Mouse (Mus musculus): ENCODE measurements around the gene Olfr716. TPM values are rescaled to one million over a fixed set of nuclear protein-coding genes. Genes with fewer than 3 reads are reported as not detected.
"Not testable (repeated sequence)": the region's sequence is repeated elsewhere in the genome, so short reads cannot be mapped to it uniquely, and the experiment has no call there.

Olfr716 gene
- not detected in 2 replicates for polyA plus RNA-seq (2011; ENCODE audit: insufficient read length, low read depth, missing spikeins)

- not testable (repeated sequence) for H3K27ac ChIP-seq (ENCODE audit: insufficient read depth, low read length); H3K4me1 ChIP-seq (ENCODE audit: control insufficient read depth, insufficient read depth, low read length); H3K4me3 ChIP-seq (ENCODE audit: insufficient read depth, low read length)
Measured at GRCm38 (mm10) chr7:107138027-107138426, at the start of gene Olfr716. TSS of gene Olfr716 (plus strand) at chr7:107138327.

DNA sequence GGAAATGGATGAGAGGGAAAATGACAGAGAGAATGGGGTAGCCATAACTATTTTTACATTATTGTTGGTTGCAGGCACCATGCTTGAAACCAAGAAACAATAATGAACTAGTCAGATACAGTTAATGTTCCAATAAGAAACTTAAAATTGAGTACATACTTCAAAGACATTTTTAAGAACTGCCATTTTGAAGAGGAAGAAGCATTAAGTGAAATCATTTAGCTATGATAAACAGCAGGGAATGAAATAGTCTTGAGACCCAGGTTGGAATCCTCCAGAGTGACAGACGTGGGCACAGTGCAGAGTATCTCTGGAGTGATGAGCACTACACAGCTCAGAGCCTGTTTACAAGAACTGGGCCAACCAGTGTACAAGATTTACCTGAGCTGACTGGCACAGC, 45.2 kb upstream of the Olfr716 start, which contains the start of gene Olfr17:
Gene Olfr17 (plus strand): TSS at position 301 of the 400 bp plus-strand sequence.
- Histone ChIP-seq H3K27ac (ENCODE audit: insufficient read depth, low read length) (no peak within 1 kb of the TSS), H3K4me3 (ENCODE audit: insufficient read depth, low read length) (no peak within 1 kb of the TSS), H3K4me1 (ENCODE audit: control insufficient read depth, insufficient read depth, low read length) (no peaks in the 10 kb centered on the region)
- TF ChIP-seq CTCF (IDR thresholded peaks at IDR 0.05; ENCODE audit: borderline replicate concordance, insufficient read depth, low read length) (no peak), POLR2A (IDR thresholded peaks at IDR 0.05; ENCODE audit: low read depth, low read length) (no peak)

GRCm38 (mm10) chr7:107110269-107110668, 27.9 kb upstream of the Olfr716 start, which contains the start of gene Olfr715b:
TSS of gene Olfr715b (minus strand) at chr7:107110369.
- not testable (repeated sequence) for H3K27ac ChIP-seq (ENCODE audit: insufficient read depth, low read length); H3K4me1 ChIP-seq (ENCODE audit: control insufficient read depth, insufficient read depth, low read length); H3K4me3 ChIP-seq (ENCODE audit: insufficient read depth, low read length)

DNA sequence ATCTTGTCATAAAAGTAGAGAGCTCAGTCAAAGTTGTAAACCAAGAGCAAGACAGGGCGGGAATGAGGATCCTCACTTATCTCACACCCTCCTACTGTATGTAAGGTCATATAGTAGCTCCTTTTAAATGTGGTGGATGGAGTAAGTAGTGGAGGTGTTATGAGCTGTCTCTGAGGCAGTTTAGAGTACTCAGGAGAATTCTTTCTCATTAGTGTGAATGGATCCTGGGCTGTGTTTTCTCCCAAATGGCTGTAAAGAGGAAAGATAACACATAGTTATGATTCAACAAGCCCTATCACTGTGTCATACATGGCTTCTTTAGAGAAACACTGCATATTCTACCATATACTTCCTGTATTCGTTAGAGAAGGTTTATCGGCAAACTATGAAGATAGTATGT, 7.1 kb upstream of the Olfr716 start, which contains the start of gene Olfr715:
Gene Olfr715 (minus strand): TSS at position 101 of the 400 bp plus-strand sequence.
- H3K27ac ChIP-seq (ENCODE audit: insufficient read depth, low read length); H3K4me1 ChIP-seq (ENCODE audit: control insufficient read depth, insufficient read depth, low read length); H3K4me3 ChIP-seq (ENCODE audit: insufficient read depth, low read length): not testable (repeated sequence)

- no peak within 1 kb of the TSS for H3K4me3 ChIP-seq (ENCODE audit: insufficient read depth, low read length)
- no peak for TF ChIP-seq POLR2A (IDR thresholded peaks at IDR 0.05; ENCODE audit: low read depth, low read length)
- no peak for TF ChIP-seq CTCF (IDR thresholded peaks at IDR 0.05; ENCODE audit: borderline replicate concordance, insufficient read depth, low read length)
- no peaks in the 10 kb centered on the region for H3K4me1 ChIP-seq (ENCODE audit: control insufficient read depth, insufficient read depth, low read length)
- H3K27ac ChIP-seq (ENCODE audit: insufficient read depth, low read length): no peak within 1 kb of the TSS
Measured at GRCm38 (mm10) chr7:107166690-107167089, 28.6 kb downstream of the Olfr716 start, which contains the start of gene Nlrp14. TSS of gene Nlrp14 (plus strand) at chr7:107166990.

DNA sequence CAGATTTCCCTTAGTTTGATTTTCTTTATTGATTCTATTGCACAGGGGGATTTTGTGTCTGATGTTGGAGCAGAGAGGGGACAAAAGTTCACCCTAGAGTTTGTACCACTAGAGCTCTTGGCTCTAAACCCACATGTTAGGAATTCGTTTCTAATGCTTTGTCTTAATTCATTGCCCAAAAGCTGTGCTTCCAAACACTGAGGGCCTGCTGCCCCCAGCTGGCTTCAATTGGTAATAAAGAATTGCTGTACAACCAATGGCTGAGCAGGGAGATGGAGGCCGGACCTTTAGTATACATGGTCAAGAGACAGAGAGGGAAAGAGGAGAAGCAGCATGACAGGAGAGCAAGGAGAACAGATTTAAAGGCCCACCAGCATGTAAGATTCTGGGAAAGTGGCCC, 42.3 kb downstream of the Olfr716 start:
- TF ChIP-seq POLR2A (IDR thresholded peaks at IDR 0.05; ENCODE audit: low read depth, low read length) (no peak), CTCF (IDR thresholded peaks at IDR 0.05; ENCODE audit: borderline replicate concordance, insufficient read depth, low read length) (no peak)
- Histone ChIP-seq H3K27ac (ENCODE audit: insufficient read depth, low read length) (no peak overlapping the region), H3K4me1 (ENCODE audit: control insufficient read depth, insufficient read depth, low read length) (no peaks in the 10 kb centered on the region), H3K4me3 (ENCODE audit: insufficient read depth, low read length) (no peak overlapping the region)

Other genes starting within 250 kb of the Olfr716 start
- not detected in 2 replicates for gene Olfr707, start 237.1 kb upstream of the Olfr716 start, polyA plus RNA-seq (2011; ENCODE audit: insufficient read length, low read depth, missing spikeins)
- gene Olfr1532-ps1, start 230.3 kb upstream of the Olfr716 start, polyA plus RNA-seq (2011; ENCODE audit: insufficient read length, low read depth, missing spikeins): not detected in 2 replicates
- not detected in 2 replicates for gene Olfr709-ps1, start 206.1 kb upstream of the Olfr716 start, polyA plus RNA-seq (2011; ENCODE audit: insufficient read length, low read depth, missing spikeins)
- gene Olfr710, start 190.0 kb upstream of the Olfr716 start, polyA plus RNA-seq (2011; ENCODE audit: insufficient read length, low read depth, missing spikeins): not detected in 2 replicates
- gene Olfr6, start 174.4 kb upstream of the Olfr716 start, polyA plus RNA-seq (2011; ENCODE audit: insufficient read length, low read depth, missing spikeins): not detected in 2 replicates
- gene Olfr711, start 162.9 kb upstream of the Olfr716 start, polyA plus RNA-seq (2011; ENCODE audit: insufficient read length, low read depth, missing spikeins): not detected in 2 replicates
- not detected in 2 replicates for gene Olfr2, start 132.3 kb upstream of the Olfr716 start, polyA plus RNA-seq (2011; ENCODE audit: insufficient read length, low read depth, missing spikeins)
- gene Olfr713, start 107.2 kb upstream of the Olfr716 start, polyA plus RNA-seq (2011; ENCODE audit: insufficient read length, low read depth, missing spikeins): not detected in 2 replicates
- gene Olfr714, start 67.3 kb upstream of the Olfr716 start, polyA plus RNA-seq (2011; ENCODE audit: insufficient read length, low read depth, missing spikeins): not detected in 2 replicates
- gene Olfr17, start 45.1 kb upstream of the Olfr716 start, polyA plus RNA-seq (2011; ENCODE audit: insufficient read length, low read depth, missing spikeins): not detected in 2 replicates
- gene Olfr715b, start 28.0 kb upstream of the Olfr716 start, polyA plus RNA-seq (2011; ENCODE audit: insufficient read length, low read depth, missing spikeins): not detected in 2 replicates
- gene Olfr715, start 7.2 kb upstream of the Olfr716 start, polyA plus RNA-seq (2011; ENCODE audit: insufficient read length, low read depth, missing spikeins): not detected in 2 replicates
- not detected in 2 replicates for gene Nlrp14, start 28.7 kb downstream of the Olfr716 start, polyA plus RNA-seq (2011; ENCODE audit: insufficient read length, low read depth, missing spikeins)
- not detected in 2 replicates for gene Rbmxl2, start 71.1 kb downstream of the Olfr716 start, polyA plus RNA-seq (2011; ENCODE audit: insufficient read length, low read depth, missing spikeins)
- 0.21 TPM in 1 of 2 replicates, not detected in the other for gene Syt9, start 232.4 kb downstream of the Olfr716 start, polyA plus RNA-seq (2011; ENCODE audit: insufficient read length, low read depth, missing spikeins)